Mouse (Mus musculus) liver, embryonic 14.5 days (tissue): ENCODE results near the gene Polr3k.

Experiments used
- CTCF ChIP-seq: IDR thresholded peaks from 2 replicates; pipeline ENCODE4 v1.5.1; 2016; ENCODE audit warnings: antibody characterized with exemption, low read depth, control low read depth
- EP300 ChIP-seq: IDR thresholded peaks from 2 replicates; pipeline ENCODE4 v1.6.1; 2016; ENCODE audit warnings: antibody characterized with exemption, low read depth

DNA sequence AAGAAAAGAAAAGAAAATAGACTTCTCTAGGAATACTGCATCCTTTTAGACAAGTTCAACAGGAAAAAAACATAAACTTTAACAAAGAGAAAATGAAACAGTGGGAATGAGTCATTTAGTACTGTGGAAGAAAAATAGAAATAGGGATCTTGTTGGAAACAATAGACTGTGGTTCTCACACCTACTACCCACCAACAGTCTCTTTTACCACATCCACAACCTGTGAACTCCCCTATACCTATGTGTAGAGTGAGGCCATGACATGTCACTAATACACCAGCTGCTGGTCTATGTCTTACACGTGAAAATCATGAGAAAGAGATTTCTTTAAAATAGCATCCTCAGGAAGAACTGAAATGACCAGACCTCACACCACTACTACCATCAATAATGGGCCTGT lies 14.8 kb downstream of the Polr3k start:
- TF ChIP-seq CTCF: no peak
- no peak for TF ChIP-seq EP300
